Mouse (Mus musculus) midbrain, postnatal 0 days (tissue): ENCODE results near the gene 1700025G04Rik. TPM values are rescaled to one million over a fixed set of nuclear protein-coding genes. Genes with fewer than 3 reads are reported as not detected.

Source experiments
- ATAC-seq: fragments of 200-750 bp; cut with Nextera tagmentation; 2 replicates; pipeline ENCODE4 v1.8.0; 2017; ENCODE audit warnings: moderate number of reproducible peaks, mild to moderate bottlenecking, moderate TSS enrichment, moderate library complexity; ENCODE audit not compliant: low FRiP score
- DNase-seq: peaks from one replicate; pipeline ENCODE4 v3.0.0-alpha.2; 2015; ENCODE audit warnings: low spot score
- H3K27ac ChIP-seq: fragments of 300-500 bp; sonication (generic); 2 replicates; pipeline ENCODE4 v1.5.1; 2014; ENCODE audit warnings: low read depth, mild to moderate bottlenecking, low read length, mixed read lengths
- H3K27me3 ChIP-seq: fragments of 300-500 bp; sonication (generic); 2 replicates; pipeline ENCODE4 v1.6.1; 2014; ENCODE audit warnings: low read length, control low read depth, mixed read lengths; ENCODE audit not compliant: insufficient read depth
- H3K36me3 ChIP-seq: fragments of 300-500 bp; sonication (generic); 2 replicates; pipeline ENCODE4 v1.6.1; 2014; ENCODE audit warnings: low read length, control low read depth, mixed read lengths; ENCODE audit not compliant: insufficient read depth
- H3K4me1 ChIP-seq: fragments of 300-500 bp; sonication (generic); 2 replicates; pipeline ENCODE4 v1.6.1; 2014; ENCODE audit warnings: mild to moderate bottlenecking, control low read depth, antibody characterized with exemption, low read length, mixed read lengths; ENCODE audit not compliant: insufficient read depth
- H3K4me2 ChIP-seq: fragments of 300-500 bp; sonication (generic); 2 replicates; pipeline ENCODE4 v1.6.1; 2014; ENCODE audit warnings: low read depth, mild to moderate bottlenecking, low read length, mixed read lengths; ENCODE audit not compliant: poor library complexity, severe bottlenecking
- H3K4me3 ChIP-seq: fragments of 300-500 bp; sonication (generic); 2 replicates; pipeline ENCODE4 v1.5.1; 2014; ENCODE audit warnings: low read depth, mild to moderate bottlenecking, low read length, moderate library complexity
- H3K9ac ChIP-seq: fragments of 300-500 bp; sonication (generic); replicated peaks from 2 replicates; pipeline ENCODE4 v1.6.1; 2014; ENCODE audit warnings: mild to moderate bottlenecking, low read length, moderate library complexity, mixed read lengths; ENCODE audit not compliant: poor library complexity, severe bottlenecking
- H3K9me3 ChIP-seq: fragments of 300-500 bp; sonication (generic); 2 replicates; pipeline ENCODE4 v1.6.1; 2016; ENCODE audit warnings: low read length, control low read depth
- CTCF ChIP-seq: IDR thresholded peaks from 2 replicates; pipeline ENCODE4 v1.5.1; 2016; ENCODE audit warnings: antibody characterized with exemption, mild to moderate bottlenecking
- WGBS: fragments of 180-500 bp; shearing (Covaris S2); extraction: QIAGEN DNeasy Blood & Tissue Kit; methylation state at CpG from one replicate; pipeline ENCODE4 v1.1.7; 2014; 5-methylcytosine and 5-hydroxymethylcytosine counted together
- polyA plus RNA-seq: library from polyadenylated mRNA; unstranded; fragments of >200 nt; fragmentation: Nextera tagmentation; extraction: Ambion mirVana; gene quantifications from 2 replicates; pipeline ENCODE4 v1.2.1, GENCODE M21; 2015
- total RNA-seq: library from RNA; depleted of rRNA; stranded (reverse); fragments of >200 nt; gene quantifications from 2 replicates; pipeline ENCODE4 v1.2.3, GENCODE M21; 2014

The 1700025G04Rik gene
- total and polyA plus RNA-seq, 2 experiments from 2014 or later = 22.6 to 24.0 TPM

GRCm38 (mm10) chr1:152004509-152004908, 85.4 kb downstream of the 1700025G04Rik start:
- DNase-seq (no peak), ATAC-seq (no peak)
- Histone ChIP-seq H3K27ac (no peak overlapping the region), H3K4me2 (no peak overlapping the region), H3K4me1 (peaks cover 4% of the 10 kb centered on the region; the same call in 1 of the 2 replicates), H3K4me3 (no peak overlapping the region), H3K27me3 (no peaks in the 10 kb centered on the region), H3K36me3 (0 out of 2 replicates have a peak, but pooled peaks cover 3% of the 10 kb centered on the region), H3K9ac (no peak overlapping the region), H3K9me3 (no peaks in the 10 kb centered on the region)
- TF ChIP-seq CTCF = no peak
- WGBS = 35% methylated on average over 6 of the region's 6 CpGs

- Histone ChIP-seq H3K27me3 (no peaks in the 10 kb centered on the region), H3K4me2 (no peak overlapping the region), H3K9me3 (no peaks in the 10 kb centered on the region), H3K4me3 (no peak overlapping the region), H3K36me3 (no peaks in the 10 kb centered on the region), H3K4me1 (no peaks in the 10 kb centered on the region), H3K27ac (no peak overlapping the region), H3K9ac (no peak overlapping the region)
- DNase-seq = no peak
- ATAC-seq = no peak
- WGBS = 74% methylated on average over 5 of the region's 5 CpGs
- no peak for TF ChIP-seq CTCF
Observed at GRCm38 (mm10) chr1:152000461-152000860, 89.5 kb downstream of the 1700025G04Rik start.

- peaks cover under 1% of the 10 kb centered on the region; the same call in 1 of the 2 replicates for H3K4me1 ChIP-seq
- no peak for TF ChIP-seq CTCF
- H3K27ac ChIP-seq = no peak overlapping the region
- H3K4me3 ChIP-seq = no peak overlapping the region
- H3K27me3 ChIP-seq = no peaks in the 10 kb centered on the region
- no peaks in the 10 kb centered on the region for H3K9me3 ChIP-seq
- ATAC-seq (no peak), DNase-seq (no peak)
- no peak overlapping the region for H3K4me2 ChIP-seq
- 69% methylated on average over 7 of the region's 7 CpGs for WGBS
- no peaks in the 10 kb centered on the region for H3K36me3 ChIP-seq
- H3K9ac ChIP-seq = no peak overlapping the region
Observed at GRCm38 (mm10) chr1:151999424-151999842, 90.5 kb downstream of the 1700025G04Rik start.

- H3K4me3 ChIP-seq = no peak overlapping the region
- no peaks in the 10 kb centered on the region for H3K9me3 ChIP-seq
- no peak for DNase-seq
- H3K27ac ChIP-seq = no peak overlapping the region
- TF ChIP-seq CTCF = no peak
- H3K4me1 ChIP-seq = peaks cover 4% of the 10 kb centered on the region; the same call in 1 of the 2 replicates
- H3K9ac ChIP-seq = no peak overlapping the region
- no peaks in the 10 kb centered on the region for H3K36me3 ChIP-seq
- no peak overlapping the region for H3K4me2 ChIP-seq
- WGBS = 74% methylated on average over 8 of the region's 8 CpGs
- H3K27me3 ChIP-seq = no peaks in the 10 kb centered on the region
- ATAC-seq = no peak
Observed at GRCm38 (mm10) chr1:151998721-151999206, 91.2 kb downstream of the 1700025G04Rik start.

- Histone ChIP-seq H3K4me3 (no peak overlapping the region), H3K27me3 (no peaks in the 10 kb centered on the region), H3K36me3 (no peaks in the 10 kb centered on the region), H3K27ac (no peak overlapping the region), H3K4me2 (no peak overlapping the region), H3K9ac (no peak overlapping the region), H3K9me3 (no peaks in the 10 kb centered on the region), H3K4me1 (peaks cover 4% of the 10 kb centered on the region; the same call in 1 of the 2 replicates)
- TF ChIP-seq CTCF = no peak
- WGBS = 94% methylated on average over 7 of the region's 7 CpGs
- DNase-seq = no peak
- no peak for ATAC-seq
Observed at GRCm38 (mm10) chr1:151997591-151997990, 92.3 kb downstream of the 1700025G04Rik start.

GRCm38 (mm10) chr1:151995948-151996697, 93.8 kb downstream of the 1700025G04Rik start:
- Histone ChIP-seq H3K27ac (no peak overlapping the region), H3K4me2 (no peak overlapping the region), H3K36me3 (no peaks in the 10 kb centered on the region), H3K4me1 (peaks cover 4% of the 10 kb centered on the region; the same call in 1 of the 2 replicates), H3K27me3 (no peaks in the 10 kb centered on the region), H3K9ac (no peak overlapping the region), H3K9me3 (no peaks in the 10 kb centered on the region), H3K4me3 (no peak overlapping the region)
- WGBS = 65% methylated on average over 10 of the region's 10 CpGs
- TF ChIP-seq CTCF = no peak
- ATAC-seq (no peak), DNase-seq (no peak)
